Mouse (Mus musculus) common myeloid progenitor, adult 5-6 weeks (primary cell): ENCODE data around the gene Celf6. TPM values are rescaled to one million over a fixed set of nuclear protein-coding genes. Genes with fewer than 3 reads are reported as not detected.

Experiments used
- total RNA-seq: library from RNA; stranded (forward); fragments of 200-1000, 187-1606 nt; gene quantifications from 2 replicates; pipeline ENCODE4 v1.2.3, GENCODE M21; 2017

Celf6 gene
- total RNA-seq, 1 experiment from 2014 or later = not detected

Other genes starting within 250 kb of the Celf6 start
- 7.4 and 12.3 TPM in 2 replicates for gene Bbs4, start 224.4 kb upstream of the Celf6 start, total RNA-seq
- gene Arih1, start 91.3 kb upstream of the Celf6 start, total RNA-seq = 69.5 and 72.4 TPM in 2 replicates
- gene Hexa, start 38.4 kb upstream of the Celf6 start, total RNA-seq = 82.6 and 83.8 TPM in 2 replicates
- gene Tmem202, start 38.1 kb upstream of the Celf6 start, total RNA-seq = not detected in 2 replicates
- 23.0 and 57.8 TPM in 2 replicates for gene Parp6, start 39.4 kb downstream of the Celf6 start, total RNA-seq
- 418 and 473 TPM in 2 replicates for gene Pkm, start 78.5 kb downstream of the Celf6 start, total RNA-seq
- gene Gramd2, start 102.2 kb downstream of the Celf6 start, total RNA-seq = not detected in 2 replicates
- 4.3 and 7.4 TPM in 2 replicates for gene Senp8, start 172.8 kb downstream of the Celf6 start, total RNA-seq
- 19.3 and 45.7 TPM in 2 replicates for gene Myo9a, start 173.0 kb downstream of the Celf6 start, total RNA-seq